Mouse (Mus musculus) stomach, postnatal 0 days (tissue): ENCODE results near the gene Alox5ap. TPM values are rescaled to one million over a fixed set of nuclear protein-coding genes. Genes with fewer than 3 reads are reported as not detected.
A peak's percentile ranks its signal among the peaks of the same experiment; 100 is the strongest.

Source experiments
- ATAC-seq: fragments of 200-750 bp; cut with Nextera tagmentation; 2 replicates; pipeline ENCODE4 v1.8.0; 2017; ENCODE audit not compliant: low FRiP score, low TSS enrichment
- DNase-seq: peaks from one replicate; pipeline ENCODE4 v3.0.0-alpha.2; 2016; ENCODE audit warnings: low spot score
- H3K27ac ChIP-seq: fragments of 300-500 bp; sonication (generic); replicated peaks from 2 replicates; pipeline ENCODE4 v1.5.1; 2014; ENCODE audit warnings: mild to moderate bottlenecking, control low read depth
- H3K27me3 ChIP-seq: fragments of 300-500 bp; sonication (generic); 2 replicates; pipeline ENCODE4 v1.6.1; 2014; ENCODE audit warnings: low read length; ENCODE audit not compliant: control insufficient read depth, insufficient read depth
- H3K36me3 ChIP-seq: fragments of 300-500 bp; sonication (generic); 2 replicates; pipeline ENCODE4 v1.6.1; 2014; ENCODE audit warnings: low read length, mixed read lengths; ENCODE audit not compliant: control insufficient read depth, insufficient read depth
- H3K4me1 ChIP-seq: fragments of 300-500 bp; sonication (generic); replicated peaks from 2 replicates; pipeline ENCODE4 v1.6.1; 2014; ENCODE audit warnings: antibody characterized with exemption; ENCODE audit not compliant: control insufficient read depth, insufficient read depth
- H3K4me2 ChIP-seq: fragments of 300-500 bp; sonication (generic); replicated peaks from 2 replicates; pipeline ENCODE4 v1.6.1; 2014; ENCODE audit warnings: low read depth, mild to moderate bottlenecking, control low read depth, moderate library complexity
- H3K4me3 ChIP-seq: fragments of 300-500 bp; sonication (generic); 2 replicates; pipeline ENCODE4 v1.5.1; 2014; ENCODE audit warnings: low read depth, low read length, control low read depth
- H3K9ac ChIP-seq: fragments of 300-500 bp; sonication (generic); 2 replicates; pipeline ENCODE4 v1.6.1; 2014; ENCODE audit warnings: mild to moderate bottlenecking, low read length, control low read depth, mixed read lengths
- H3K9me3 ChIP-seq: fragments of 300-500 bp; sonication (generic); 2 replicates; pipeline ENCODE4 v1.6.1; 2016; ENCODE audit warnings: low read length; ENCODE audit not compliant: control insufficient read depth
- CTCF ChIP-seq: IDR thresholded peaks from 2 replicates; pipeline ENCODE4 v1.5.1; 2016; ENCODE audit warnings: antibody characterized with exemption, low read depth, mild to moderate bottlenecking, moderate library complexity
- EP300 ChIP-seq: optimal IDR thresholded peaks from 2 replicates; pipeline ENCODE3; 2016; ENCODE audit warnings: antibody characterized with exemption
- WGBS: fragments of 180-500 bp; shearing (Covaris S2); extraction: QIAGEN DNeasy Blood & Tissue Kit; methylation state at CpG from one replicate; pipeline ENCODE4 v1.1.7; 2014; 5-methylcytosine and 5-hydroxymethylcytosine counted together
- polyA plus RNA-seq: library from polyadenylated mRNA; unstranded; fragments of >200 nt; fragmentation: Nextera tagmentation; extraction: Ambion mirVana; gene quantifications from 2 replicates; pipeline ENCODE4 v1.2.1, GENCODE M21; 2015

Gene Alox5ap
- polyA plus RNA-seq, 1 experiment from 2014 or later, result 9.3 TPM

GRCm38 (mm10) chr5:149228700-149229618, 35.6 kb upstream of the Alox5ap start:
- H3K9me3 ChIP-seq, result no peaks in the 10 kb centered on the region
- ATAC-seq, result peak; percentile 100
- H3K9ac ChIP-seq, result peak overlapping the region; percentile 66
- peak; percentile 48 for TF ChIP-seq EP300
- no peak; the same call in 1 of the 2 replicates for TF ChIP-seq CTCF
- no peaks in the 10 kb centered on the region for H3K27me3 ChIP-seq
- DNase-seq, result peak; percentile 99
- 2% methylated on average over 55 of the region's 55 CpGs for WGBS
- H3K36me3 ChIP-seq, result no peaks in the 10 kb centered on the region
- peak overlapping the region; percentile 91 for H3K27ac ChIP-seq
- H3K4me2 ChIP-seq, result peak overlapping the region; percentile 56
- peak overlapping the region; percentile 47 for H3K4me3 ChIP-seq
- H3K4me1 ChIP-seq, result no peaks in the 10 kb centered on the region

GRCm38 (mm10) chr5:149229619-149230339, 34.8 kb upstream of the Alox5ap start:
- DNase-seq (no peak), ATAC-seq (no peak)
- H3K4me3 ChIP-seq, result peak overlapping the region; percentile 47
- peak overlapping the region; percentile 91 for H3K27ac ChIP-seq
- no peaks in the 10 kb centered on the region for H3K4me1 ChIP-seq
- 72% methylated on average over 18 of the region's 18 CpGs for WGBS
- no peaks in the 10 kb centered on the region for H3K27me3 ChIP-seq
- peak overlapping the region; percentile 66 for H3K9ac ChIP-seq
- H3K36me3 ChIP-seq, result no peaks in the 10 kb centered on the region
- peak overlapping the region; percentile 56 for H3K4me2 ChIP-seq
- TF ChIP-seq EP300, result no peak
- no peak for TF ChIP-seq CTCF
- H3K9me3 ChIP-seq, result no peaks in the 10 kb centered on the region

GRCm38 (mm10) chr5:149235002-149235401, 29.6 kb upstream of the Alox5ap start:
- Histone ChIP-seq H3K9me3 (no peaks in the 10 kb centered on the region), H3K36me3 (no peaks in the 10 kb centered on the region), H3K4me1 (no peaks in the 10 kb centered on the region), H3K4me3 (no peak overlapping the region), H3K27me3 (no peaks in the 10 kb centered on the region), H3K9ac (no peak overlapping the region), H3K4me2 (no peak overlapping the region), H3K27ac (no peak overlapping the region)
- ATAC-seq (no peak), DNase-seq (no peak)
- no peak for TF ChIP-seq CTCF
- TF ChIP-seq EP300, result no peak
- 70% methylated on average over 7 of the region's 7 CpGs for WGBS

GRCm38 (mm10) chr5:149237221-149237950, 27.2 kb upstream of the Alox5ap start:
- 78% methylated on average over 24 of the region's 24 CpGs for WGBS
- no peaks in the 10 kb centered on the region for H3K4me1 ChIP-seq
- ATAC-seq (no peak), DNase-seq (no peak)
- H3K36me3 ChIP-seq, result no peaks in the 10 kb centered on the region
- no peaks in the 10 kb centered on the region for H3K27me3 ChIP-seq
- TF ChIP-seq EP300 (no peak), CTCF (no peak)
- no peak overlapping the region for H3K9ac ChIP-seq
- H3K4me2 ChIP-seq, result no peak overlapping the region
- no peak overlapping the region for H3K4me3 ChIP-seq
- H3K9me3 ChIP-seq, result no peaks in the 10 kb centered on the region
- H3K27ac ChIP-seq, result no peak overlapping the region

- no peak overlapping the region for H3K4me3 ChIP-seq
- no peak overlapping the region for H3K4me2 ChIP-seq
- 89% methylated on average over 5 of the region's 5 CpGs for WGBS
- no peaks in the 10 kb centered on the region; the same call in 1 of the 2 replicates for H3K4me1 ChIP-seq
- DNase-seq, result no peak
- H3K9me3 ChIP-seq, result no peaks in the 10 kb centered on the region
- H3K27me3 ChIP-seq, result no peaks in the 10 kb centered on the region
- no peak for ATAC-seq
- TF ChIP-seq CTCF, result no peak
- TF ChIP-seq EP300, result no peak
- H3K27ac ChIP-seq, result no peak overlapping the region
- H3K9ac ChIP-seq, result no peak overlapping the region
- no peaks in the 10 kb centered on the region for H3K36me3 ChIP-seq
Observed at GRCm38 (mm10) chr5:149242467-149242866, 22.1 kb upstream of the Alox5ap start.
